Mouse (Mus musculus): Measurements from ENCODE around the gene Ndufa4l2.

Ndufa4l2 gene

DNA sequence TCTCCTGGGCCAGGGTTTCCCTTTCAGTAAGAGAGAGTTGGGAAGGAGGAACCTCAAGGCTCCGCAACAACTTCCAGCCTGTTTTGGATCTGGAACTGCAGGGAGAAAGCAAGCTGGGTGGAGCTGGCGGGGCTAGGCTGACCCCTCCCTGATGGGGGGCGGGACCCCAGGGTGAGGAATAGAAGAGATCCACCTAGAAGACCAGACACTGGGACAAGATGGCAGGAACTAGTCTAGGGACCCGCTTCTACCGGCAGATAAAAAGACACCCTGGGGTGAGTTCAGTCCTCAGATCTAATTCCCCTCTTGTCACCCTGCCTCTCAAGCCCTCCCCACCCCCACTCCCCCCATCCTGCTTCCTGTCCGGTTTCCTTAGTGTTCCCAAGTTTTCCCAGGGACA is at the start of gene Ndufa4l2:
Gene Ndufa4l2 (plus strand): TSS at position 204 of the 400 bp plus-strand sequence.
- DNase-seq = peak; percentile 43 to 72

DNA sequence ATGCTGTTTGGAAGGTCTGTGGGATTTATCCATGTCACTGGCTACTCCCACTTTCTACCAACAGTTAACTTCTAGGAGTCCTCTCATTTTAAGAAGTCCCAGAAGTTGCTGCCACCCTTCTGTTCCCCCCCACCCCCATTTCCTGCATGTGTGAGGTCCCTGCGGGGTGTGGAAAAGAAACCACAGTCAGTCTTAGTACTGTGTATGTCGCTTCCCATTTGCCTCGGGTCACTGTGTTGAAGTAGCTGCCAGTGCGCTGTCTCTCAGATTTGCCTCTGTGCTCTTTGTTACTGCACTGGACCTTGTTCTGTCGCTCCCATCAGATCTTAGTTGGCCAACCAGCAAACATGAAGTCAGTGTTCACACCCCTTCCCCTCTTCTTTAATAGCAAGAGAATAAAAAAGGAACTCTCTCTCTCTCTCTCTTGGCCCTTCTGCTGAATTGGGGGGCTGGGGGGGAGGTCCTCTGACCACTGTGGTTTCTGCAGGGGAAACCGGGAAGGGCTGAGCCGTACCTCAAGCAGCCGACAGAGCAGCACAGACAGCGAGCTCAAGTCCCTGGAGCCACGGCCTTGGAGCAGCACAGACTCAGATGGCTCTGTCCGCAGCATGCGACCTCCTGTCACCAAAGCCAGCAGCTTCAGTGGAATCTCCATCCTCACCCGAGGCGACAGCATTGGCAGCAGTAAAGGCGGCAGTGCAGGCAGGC is 43.3 kb upstream of the Ndufa4l2 start:
- no peak for DNase-seq

DNA sequence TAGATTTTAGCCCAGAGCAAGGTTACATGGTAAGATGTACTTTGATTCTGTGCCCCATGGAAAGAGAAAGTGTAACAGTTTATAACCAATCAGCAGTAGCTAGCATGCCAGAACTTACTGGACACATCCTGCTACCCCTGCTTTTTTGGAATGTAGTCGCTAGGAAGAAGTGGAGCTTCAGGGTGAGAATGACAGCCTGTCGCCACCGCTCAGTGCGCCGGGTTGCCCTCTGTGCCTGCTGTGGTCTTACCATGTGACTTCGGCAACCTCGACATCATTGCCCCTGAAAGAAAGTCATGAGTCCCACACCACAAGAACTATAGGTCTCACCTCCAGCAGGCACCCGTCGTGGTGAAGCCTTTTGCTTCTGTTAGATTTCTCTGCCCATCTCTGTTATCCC is 42.0 kb upstream of the Ndufa4l2 start:
- no peak for DNase-seq

DNA sequence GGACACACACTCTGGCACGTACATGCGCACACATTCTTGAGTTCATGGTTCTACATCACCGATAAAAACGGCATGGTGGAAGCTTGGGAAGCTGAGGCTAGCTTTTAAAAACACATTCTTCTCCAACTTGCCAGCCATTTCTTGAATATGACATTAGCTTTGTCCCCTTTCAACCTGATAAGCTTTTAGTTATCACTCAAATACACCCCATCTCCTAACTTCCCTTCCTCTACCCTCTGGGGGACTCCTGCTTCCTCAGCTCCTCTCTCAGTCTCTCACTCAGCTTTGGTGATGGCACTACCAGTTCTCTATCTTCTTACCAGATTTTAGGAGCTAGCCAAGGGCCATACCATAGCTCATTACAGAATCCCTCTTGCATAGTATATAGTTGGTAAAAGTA is 39.6 kb upstream of the Ndufa4l2 start:
- no peak for DNase-seq

DNA sequence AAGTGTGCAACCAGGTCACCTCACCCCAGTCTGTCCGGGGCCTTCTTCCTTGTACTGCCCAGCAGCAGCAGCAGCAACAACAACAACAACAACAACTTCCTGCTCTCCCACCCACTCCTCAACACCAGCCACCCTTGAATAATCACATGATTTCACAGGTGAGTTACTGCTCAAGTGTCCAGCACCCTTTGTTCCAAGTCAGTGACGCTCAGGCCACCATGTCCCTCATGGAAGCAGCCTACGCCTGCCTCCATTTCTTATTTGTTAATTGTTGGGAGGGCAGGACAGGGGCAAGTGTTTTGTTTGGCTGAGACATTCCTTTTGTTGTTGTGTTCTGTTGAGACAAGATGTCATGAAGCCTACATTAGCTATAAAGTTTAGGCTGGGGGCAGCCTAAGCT is 38.2 kb upstream of the Ndufa4l2 start:
- no peak for DNase-seq

DNA sequence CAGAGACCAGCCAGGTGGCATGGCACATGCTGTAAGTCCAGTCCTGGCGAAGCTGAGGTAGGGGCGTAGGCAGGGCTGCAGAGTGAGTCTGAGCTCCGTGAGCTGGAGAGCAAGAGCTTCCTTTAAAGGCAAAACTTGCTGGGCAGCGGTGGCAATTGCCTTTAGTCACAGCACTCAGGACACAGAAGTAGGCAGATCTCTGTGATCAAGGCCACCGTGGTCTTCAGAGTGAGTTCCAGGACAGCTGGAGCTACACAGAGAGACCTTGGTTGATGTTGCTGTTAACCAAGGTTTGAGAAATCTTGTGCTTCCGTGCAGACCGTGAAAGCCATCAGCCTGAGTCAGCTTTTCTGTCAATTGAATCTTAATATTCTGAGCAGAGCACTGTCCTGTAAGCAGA is 37.5 kb upstream of the Ndufa4l2 start:
- no peak for DNase-seq

DNA sequence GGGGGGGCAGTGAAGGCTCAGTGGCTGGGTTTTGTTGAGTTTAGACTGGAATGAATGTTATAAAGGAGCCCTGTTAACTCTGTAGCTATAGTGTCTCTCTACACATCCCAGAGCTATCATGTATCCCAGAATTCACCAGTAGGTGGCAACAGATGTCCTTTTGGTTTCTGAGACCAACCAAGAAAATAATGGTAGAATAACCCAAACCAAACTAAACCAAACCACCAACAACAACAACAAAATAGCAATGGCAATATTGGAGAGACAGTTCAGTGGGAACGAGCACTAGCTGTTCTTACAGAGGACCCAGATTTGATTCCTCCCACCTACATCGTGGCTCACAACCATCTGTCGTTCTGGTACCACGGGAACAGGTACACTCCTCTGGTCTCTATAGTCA is 35.6 kb upstream of the Ndufa4l2 start:
- DNase-seq = peak in 1 of 2 experiments; percentile 57

DNA sequence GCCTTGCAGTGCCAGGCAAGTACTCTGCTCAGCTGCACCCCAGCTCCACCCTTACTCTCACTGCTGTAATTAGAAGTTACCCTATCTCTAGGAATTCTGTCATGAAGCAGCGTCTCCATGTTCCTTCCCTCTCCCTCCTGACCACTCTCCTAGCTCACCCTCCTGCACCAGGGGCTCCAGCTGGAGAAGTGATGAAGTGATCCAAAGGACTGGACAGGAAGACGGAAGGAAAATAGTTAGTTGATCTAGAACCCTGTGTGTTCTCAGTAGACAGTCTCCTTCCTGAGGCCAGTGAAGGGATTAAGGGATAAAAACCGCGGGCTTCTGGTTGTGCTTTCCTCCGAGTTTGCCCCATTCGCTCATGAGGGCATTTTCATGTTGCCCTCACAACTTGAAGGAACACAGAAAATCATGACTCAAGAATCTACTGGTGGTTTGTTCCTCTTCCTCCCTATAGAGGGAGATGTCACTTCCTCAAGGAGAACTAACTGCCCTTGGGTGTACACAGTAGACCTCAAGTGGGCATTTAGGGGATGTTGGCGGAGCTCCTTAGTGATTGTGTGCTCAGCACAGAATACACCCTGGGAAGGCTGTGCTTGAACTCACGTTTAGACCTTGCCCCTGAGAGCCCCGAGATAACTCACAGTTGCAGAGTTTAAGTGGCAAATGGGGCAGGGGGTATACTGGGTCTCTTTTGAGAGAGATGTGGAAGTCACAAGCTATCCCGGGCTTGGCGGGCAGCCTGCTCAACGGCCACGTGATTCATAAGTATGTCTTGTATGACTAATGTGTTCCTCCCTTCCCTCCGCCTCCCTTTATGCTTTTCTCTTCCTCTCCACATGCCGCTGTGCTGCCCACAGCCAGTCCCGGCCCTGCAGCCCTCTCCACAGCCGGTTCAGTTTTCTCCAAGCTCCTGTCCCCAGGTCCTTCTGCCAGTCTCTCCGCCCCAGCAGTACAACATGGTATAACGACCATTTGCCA is 33.6 kb upstream of the Ndufa4l2 start:
- DNase-seq = peak; percentile 67 to 76

DNA sequence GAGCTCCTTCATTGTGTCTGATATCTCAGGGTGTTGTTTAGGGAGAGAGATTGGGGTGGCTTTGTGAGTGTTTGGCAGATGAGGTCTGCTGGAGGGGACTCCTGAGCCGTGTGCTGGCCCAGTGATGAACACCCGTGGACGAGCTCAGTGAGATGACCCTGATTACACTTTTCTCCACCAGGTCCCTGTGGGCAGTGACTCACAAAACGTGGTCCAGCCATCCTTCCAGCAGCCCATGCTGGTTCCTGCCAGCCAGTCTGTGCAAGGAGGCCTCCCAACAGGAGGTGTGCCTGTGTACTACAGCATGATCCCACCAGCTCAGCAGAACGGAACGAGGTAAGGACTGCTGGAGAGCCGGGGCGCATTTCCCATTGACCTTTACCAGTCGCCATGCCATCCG is 29.5 kb upstream of the Ndufa4l2 start:
- DNase-seq = no peak

DNA sequence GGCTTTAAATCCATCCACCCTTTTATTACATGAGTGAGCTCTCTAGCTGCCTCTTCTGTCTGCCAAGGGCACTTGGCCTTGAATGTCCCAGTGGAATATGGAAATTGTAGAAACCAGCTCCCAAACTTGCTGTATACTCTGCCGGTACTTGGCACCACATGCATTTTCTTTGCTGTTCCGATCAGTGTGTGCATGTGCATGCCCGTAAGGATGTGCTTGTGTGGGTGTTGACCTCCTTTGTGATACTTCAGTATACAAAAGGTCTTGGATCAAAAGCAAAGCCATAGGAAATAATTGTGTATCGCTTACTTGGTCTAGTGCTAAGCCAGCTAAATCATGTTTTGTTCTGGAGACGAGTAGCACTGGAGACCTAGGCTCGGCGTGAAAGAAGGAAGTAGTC is 25.9 kb upstream of the Ndufa4l2 start:
- DNase-seq = no peak

DNA sequence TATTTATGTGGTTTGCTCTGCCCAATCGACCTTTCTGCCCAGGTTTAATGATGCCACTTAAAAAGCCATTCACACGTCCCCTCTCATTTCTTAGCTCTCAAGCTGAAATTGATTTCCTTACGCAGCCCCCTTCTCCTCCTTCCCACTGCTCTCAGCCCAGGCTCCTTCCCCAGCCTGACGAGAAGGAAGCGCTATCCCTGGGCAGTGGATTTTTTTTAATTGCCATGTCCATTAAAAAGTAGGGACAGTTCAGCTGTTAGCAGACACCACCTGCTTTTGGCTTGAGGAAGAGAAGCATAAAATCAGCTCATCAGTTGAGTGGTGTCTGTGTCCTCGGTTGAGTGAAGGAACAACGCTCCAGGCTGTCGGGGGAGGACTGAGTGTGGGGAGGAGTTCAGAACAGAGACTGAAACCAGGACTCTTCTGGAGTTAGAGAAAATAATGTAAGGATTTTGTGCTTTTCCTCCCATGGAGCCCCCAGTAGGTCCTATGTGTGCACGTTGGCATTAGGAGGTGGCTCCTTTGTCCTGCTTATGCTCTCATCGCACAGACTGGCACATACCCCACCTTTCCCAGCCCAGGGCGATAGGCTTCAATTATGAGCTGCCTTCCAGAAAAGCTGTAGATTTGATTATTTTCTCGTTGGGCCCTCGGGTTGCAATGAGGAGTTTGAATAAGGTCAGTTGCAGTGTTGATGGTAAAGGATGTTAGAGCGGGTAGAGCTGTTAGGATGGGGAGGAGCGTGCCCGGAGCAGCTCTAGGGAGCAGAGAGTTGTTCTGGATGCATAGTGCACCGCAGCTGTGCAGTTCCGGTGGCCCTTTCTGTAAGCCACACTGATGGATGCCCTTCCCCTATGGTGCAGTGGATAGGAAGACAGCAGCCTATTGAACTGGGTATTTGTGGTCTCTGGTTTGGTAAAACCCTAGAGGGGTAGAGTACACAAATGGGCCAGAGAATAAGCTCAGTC is 24.3 kb upstream of the Ndufa4l2 start:
- no peak for DNase-seq

DNA sequence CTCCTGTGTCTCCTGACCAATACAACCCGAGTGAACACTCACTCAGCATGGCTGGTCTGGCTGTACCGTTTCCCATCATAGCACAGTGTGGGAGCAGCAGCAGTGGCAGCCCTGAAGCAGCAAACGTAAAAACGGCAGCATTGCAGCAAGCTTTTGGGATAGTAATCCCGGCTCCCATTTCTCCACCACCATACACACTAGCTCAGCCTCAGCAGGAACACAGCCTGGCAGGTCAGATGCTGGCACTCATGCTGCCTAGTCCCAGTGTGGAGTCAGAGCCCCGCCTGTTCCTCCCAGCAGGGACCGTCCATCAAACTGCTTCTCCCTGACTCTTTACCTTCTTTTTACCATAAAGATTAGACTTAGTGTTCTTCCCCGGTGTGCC is 23.6 kb upstream of the Ndufa4l2 start:
- DNase-seq = no peak

DNA sequence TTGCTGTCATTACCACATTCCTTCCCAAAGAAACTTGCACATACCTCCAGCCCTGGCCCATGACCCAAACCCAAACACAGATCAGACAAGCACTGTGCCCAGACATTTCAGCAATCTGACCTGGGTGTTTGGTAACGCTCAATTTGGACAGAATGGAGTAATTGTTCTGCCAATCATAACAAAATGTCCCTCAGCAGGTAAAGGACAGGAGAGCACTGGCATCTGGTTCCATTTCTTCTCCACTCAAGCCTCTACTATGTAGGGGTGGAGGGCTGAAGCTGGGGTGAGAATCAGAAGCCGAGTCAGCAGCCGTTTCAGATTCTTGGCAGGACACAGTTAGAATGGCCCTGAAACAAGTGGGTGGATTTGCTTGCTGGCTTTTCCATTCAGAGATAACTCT is 22.6 kb upstream of the Ndufa4l2 start:
- DNase-seq = no peak

DNA sequence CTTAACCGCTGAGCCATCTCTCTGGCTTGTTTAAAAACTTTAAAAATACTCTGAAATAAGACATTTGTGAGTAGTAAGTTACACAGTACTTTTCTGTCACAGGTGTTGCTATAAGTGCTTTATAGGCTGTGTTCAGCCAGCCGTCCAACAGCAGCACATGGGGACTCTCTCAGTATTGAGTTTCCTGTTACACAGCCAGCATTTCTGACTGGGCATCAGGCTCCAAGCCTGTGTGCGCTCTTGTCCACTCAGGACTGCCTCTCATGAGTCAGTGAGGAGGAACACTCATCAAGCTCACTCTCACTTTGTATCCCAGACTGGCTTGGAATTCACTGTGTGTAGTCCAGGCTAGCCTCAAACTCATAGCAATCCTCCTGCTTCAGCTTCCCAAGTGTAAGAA is 18.6 kb upstream of the Ndufa4l2 start:
- no peak for DNase-seq

DNA sequence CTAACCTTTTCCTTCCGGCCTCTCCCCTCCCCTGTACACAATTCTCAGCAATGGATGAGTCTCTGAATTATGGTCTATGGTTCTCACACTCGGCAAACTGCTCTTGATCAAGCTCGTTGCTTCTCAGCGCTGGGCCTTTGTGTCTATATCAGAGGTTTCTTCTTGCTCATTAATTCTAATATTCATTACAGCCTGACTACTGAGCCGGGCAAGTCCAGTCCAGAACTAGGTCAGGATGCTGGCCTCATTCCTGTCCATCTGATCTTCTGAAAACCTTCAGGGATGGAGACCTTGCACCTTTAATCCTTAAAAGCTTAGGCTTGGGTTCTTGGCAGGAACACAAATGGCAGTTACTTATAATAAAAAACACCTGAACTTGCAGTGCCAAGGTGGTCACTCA is 15.3 kb upstream of the Ndufa4l2 start:
- no peak for DNase-seq

DNA sequence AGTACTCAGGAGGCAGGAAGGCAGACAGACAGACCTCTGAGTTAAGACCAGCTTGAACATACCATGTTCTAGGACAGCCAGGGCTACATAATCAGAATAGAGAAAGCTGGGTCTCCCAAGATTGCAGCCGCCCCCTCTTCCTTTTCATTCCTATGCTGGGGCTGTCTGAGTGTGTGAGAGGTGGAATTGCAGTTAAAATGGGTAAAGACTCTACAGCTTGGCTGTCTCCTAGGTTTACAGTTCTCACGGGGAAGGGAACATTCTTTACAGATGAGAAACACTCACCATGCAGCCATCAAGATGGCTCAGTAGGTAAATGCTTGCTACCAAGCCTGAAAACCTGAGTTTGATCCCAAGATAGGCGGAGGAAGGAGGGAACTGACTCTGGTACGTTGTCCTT is 14.7 kb upstream of the Ndufa4l2 start:
- DNase-seq = no peak

DNA sequence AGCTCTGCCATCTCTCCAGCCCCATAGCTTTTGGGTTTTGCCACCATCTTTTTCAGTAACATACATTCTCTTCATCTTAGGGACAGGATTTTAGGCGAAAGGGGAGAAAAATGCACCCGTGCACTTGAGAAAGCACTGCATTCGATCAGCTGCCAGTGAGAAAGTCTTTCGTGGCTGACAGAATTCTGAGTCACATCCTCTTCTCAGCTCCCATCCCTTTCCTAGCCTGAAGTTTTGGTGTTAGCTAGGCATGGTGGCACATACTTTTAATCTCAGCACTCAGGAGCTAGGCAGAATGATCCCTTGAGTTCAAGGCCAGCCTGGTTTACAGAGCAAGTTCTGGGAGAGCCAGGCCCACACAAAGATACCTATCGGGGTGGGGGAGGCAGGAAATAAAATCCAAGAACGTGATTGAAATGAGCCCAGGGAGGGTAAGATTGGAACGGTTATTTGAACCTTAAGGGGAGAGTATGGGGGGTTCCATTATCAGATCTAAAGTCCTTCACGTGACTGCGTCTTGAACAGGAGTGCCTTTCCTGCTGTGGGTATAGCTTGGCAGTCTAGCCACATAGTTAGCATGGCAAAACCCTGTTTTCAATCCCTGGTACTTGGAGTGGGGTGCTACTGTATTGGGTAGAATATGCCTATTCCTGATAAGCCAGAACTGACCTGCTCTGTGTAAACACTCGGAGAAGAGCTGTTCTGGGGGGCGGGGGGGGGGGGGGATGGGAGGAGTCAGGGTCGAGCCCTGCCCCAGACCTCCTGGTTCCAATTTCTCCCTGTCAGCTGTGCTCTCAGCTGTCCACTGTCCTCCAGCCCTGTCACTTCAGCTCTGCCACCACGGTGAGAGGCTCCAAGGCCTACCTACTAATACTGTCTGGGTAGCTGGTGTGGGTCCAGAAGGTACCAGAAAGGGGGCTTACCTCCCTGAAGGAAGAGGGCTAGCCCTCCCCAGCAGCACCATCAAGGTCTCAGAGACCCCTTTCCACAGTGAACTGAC is 13.6 kb upstream of the Ndufa4l2 start, which contains the start of gene Stac3:
Gene Stac3 (plus strand): TSS at position 793 of the 1,000 bp plus-strand sequence.
- no peak for DNase-seq

DNA sequence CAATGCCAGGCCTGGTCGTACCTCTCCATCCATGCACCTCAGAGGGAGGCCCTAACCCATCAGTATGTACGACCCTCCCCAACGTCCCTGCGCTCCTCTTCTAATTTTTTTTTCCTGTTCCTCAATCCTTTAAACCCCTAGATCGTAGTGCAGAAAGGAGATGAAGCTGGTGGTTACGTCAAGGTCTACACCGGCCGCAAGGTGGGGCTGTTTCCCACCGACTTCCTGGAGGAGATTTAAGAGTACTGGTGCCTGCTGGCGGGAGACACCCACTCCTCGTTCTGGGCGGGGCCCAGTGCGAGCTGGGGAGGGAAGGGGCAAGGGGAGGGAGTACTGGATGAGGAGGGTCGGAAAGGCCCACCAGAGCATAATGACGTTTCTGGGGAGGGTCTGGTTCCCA is 6.5 kb upstream of the Ndufa4l2 start:
- DNase-seq = peak; percentile 80 to 82

DNA sequence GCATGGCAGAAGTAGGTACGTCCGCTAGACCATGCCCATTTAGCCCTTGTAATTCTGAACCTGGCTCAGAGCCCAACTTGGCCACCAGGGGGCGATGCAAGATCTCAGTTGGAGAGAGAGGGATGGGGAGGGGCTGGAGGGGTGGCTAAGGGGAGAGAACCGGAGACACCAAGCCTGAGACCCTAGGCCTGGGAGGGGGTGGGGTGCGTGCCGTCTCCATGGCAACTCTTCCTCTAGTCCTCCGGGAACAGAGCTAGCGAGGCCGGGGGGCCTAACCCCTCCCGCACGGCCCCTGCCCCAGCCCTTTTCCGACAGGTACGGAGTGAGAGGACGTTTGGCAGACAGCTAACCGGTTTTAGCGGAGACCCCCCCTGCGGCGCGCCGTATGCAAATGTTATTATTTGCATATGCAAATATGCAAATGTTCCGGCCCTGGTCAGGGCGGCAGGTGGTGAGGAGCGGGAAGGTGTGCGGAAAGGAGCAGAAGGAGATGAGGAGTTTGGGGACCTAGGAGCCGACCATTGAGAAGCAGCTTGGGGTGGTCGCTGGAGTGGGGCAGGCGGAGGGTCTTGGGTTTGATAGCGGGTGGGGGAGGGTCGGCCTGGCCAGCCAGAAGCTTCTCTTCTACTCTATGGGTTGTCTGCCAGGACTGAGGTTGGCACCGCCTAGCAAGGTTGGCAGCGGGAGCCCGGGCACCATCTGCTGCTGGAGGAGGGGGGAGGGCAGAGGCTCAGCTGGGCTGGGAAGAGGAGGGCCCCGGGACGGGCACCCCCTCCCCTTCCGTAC is 5.5 kb upstream of the Ndufa4l2 start:
- DNase-seq = peak; percentile 88 to 92

DNA sequence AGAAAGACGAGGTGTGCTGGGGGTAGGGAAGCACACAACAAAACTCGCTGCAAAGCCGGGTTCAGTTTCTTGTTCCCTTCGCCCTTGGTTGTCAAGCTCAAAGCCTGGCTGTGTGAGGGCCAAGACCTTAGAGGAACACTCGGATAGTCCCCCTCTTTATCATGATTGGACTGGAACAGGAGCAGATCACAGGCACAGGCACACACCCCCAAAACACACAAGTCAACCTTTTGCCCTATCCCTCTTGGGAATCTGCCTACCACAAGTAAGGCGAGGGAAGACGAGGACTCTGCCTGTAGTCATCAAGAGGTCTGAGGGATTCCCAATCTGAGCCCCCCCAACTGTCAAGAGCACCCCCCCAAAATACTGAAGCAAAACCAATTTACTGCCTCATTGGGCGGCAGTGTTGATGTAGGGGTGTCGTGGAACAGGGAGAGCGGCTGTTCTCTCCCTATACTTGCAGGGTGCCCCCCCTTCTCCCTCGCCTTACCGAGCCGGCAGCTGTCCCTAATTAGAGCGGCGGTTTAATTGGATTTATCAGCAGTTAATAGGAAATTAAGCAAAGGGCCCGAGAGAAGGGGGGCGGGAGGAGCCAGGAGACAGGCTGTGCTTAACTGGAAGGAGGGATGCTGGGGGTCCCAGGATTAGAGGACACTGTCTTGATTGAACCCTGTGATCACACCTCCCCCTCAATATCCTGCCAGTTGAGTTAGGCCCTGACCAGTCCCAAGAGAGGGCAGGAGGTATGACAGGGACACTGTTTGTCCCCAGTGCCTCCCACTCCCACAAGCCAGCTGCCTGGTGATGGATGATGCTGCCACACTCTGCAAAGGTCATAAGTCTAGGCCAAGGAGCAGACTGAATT is 4.7 kb upstream of the Ndufa4l2 start:
- DNase-seq = no peak
